Mouse (Mus musculus) midbrain, embryonic 10.5 days (tissue): ENCODE results near the gene Tanc2. TPM values are rescaled to one million over a fixed set of nuclear protein-coding genes. Genes with fewer than 3 reads are reported as not detected.

Experiments
- DNase-seq: peaks from one replicate; pipeline ENCODE4 v3.0.0-alpha.2; 2017; ENCODE audit warnings: low spot score
- H3K27ac ChIP-seq: fragments of 300-500 bp; sonication (generic); replicated peaks from 2 replicates; pipeline ENCODE4 v1.5.1; 2016; ENCODE audit warnings: mild to moderate bottlenecking
- H3K27me3 ChIP-seq: fragments of 300-500 bp; sonication (generic); 2 replicates; pipeline ENCODE4 v1.6.1; 2016; ENCODE audit warnings: low read depth, mild to moderate bottlenecking; ENCODE audit not compliant: poor library complexity, severe bottlenecking
- H3K36me3 ChIP-seq: fragments of 300-500 bp; sonication (generic); 2 replicates; pipeline ENCODE4 v1.6.1; 2016; ENCODE audit warnings: mild to moderate bottlenecking, moderate library complexity
- H3K4me1 ChIP-seq: fragments of 300-500 bp; sonication (generic); 2 replicates; pipeline ENCODE4 v1.6.1; 2016
- H3K4me3 ChIP-seq: fragments of 300-500 bp; sonication (generic); 2 replicates; pipeline ENCODE4 v1.5.1; 2016; ENCODE audit warnings: mild to moderate bottlenecking, moderate library complexity
- H3K9me3 ChIP-seq: fragments of 300-500 bp; sonication (generic); replicated peaks from 2 replicates; pipeline ENCODE4 v1.6.1; 2016; ENCODE audit warnings: mild to moderate bottlenecking
- WGBS: fragments of 180-500 bp; shearing (Covaris S2); methylation state at CpG from one replicate; pipeline ENCODE4 v1.1.7; 2016; 5-methylcytosine and 5-hydroxymethylcytosine counted together
- polyA plus RNA-seq: library from polyadenylated mRNA; unstranded; fragments of >200 nt; fragmentation: Nextera tagmentation; extraction: Ambion mirVana; gene quantifications from 2 replicates; pipeline ENCODE4 v1.2.1, GENCODE M21; 2016

Tanc2 gene
- polyA plus RNA-seq, 1 experiment from 2014 or later: 5.3 TPM

DNA sequence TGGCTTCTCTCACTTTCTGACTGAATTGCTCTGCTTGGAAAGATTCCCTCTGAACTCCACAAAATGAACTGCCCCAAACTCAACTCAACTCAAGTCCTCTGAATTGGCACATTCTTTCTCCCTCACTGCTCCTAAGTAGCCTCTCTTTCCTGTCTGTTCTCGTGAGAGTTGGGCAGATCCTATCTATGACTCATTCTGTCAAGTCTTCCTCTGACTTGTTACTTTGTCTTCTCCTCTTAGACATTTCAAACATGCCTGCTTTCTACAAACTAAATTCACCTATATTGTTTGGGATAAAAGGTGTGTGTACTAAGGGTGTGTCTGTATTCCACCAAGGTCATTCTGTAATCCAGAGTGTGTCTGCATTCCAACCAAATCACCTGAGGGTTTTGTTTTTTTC is 309.4 kb downstream of the Tanc2 start:
- Histone ChIP-seq H3K4me3 (no peak overlapping the region), H3K27me3 (no peaks in the 10 kb centered on the region), H3K36me3 (0 out of 2 replicates have a peak, but pooled peaks cover 5% of the 10 kb centered on the region), H3K4me1 (no peaks in the 10 kb centered on the region), H3K27ac (no peak overlapping the region), H3K9me3 (no peaks in the 10 kb centered on the region)
- no peak for DNase-seq
- WGBS: 63% methylated on average over 1 of the region's 1 CpGs

DNA sequence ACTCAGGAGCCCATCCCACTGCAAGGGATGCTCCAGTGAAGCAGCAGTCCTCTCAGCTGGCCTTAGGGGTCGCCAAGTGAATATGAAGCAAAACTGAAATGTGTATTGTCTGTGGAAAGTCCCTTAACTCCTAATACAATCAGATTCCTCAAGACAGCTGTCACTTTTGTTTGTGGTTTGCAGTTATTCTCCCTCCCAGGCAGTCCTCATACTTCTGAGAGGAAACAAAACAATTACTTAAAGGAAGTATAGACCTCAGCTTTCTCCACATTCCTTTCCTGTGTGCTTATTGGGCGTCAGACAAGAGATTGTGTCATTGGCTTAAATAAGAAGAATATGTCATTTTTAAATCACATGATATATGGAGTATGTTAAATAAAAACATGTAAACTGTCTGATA is 311.7 kb downstream of the Tanc2 start:
- no peaks in the 10 kb centered on the region for H3K4me1 ChIP-seq
- WGBS: 79% methylated on average over 2 of the region's 2 CpGs
- no peak overlapping the region for H3K4me3 ChIP-seq
- H3K27me3 ChIP-seq: no peaks in the 10 kb centered on the region
- 0 out of 2 replicates have a peak, but pooled peaks cover 5% of the 10 kb centered on the region for H3K36me3 ChIP-seq
- H3K9me3 ChIP-seq: no peaks in the 10 kb centered on the region
- no peak for DNase-seq
- H3K27ac ChIP-seq: no peak overlapping the region

DNA sequence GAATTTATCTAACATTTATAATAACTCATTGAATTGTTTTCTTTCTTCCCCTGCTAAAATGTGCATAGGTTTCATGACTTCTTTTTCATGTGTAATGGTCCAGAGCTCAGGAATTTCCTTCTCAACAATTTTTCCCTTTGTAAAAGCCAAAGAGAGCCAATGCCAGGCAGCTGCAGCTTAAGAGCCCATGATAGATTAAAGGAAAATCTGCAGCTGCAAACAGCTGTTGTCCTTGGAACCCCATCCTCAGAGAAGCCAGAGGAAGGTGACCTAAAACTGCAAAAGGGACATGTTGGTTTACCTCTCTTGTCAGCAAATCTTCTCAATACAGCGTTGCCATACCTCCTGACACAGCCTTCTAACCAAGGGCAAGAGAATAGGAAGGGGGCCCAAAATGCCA is 313.2 kb downstream of the Tanc2 start:
- Histone ChIP-seq H3K9me3 (no peaks in the 10 kb centered on the region), H3K4me3 (no peak overlapping the region), H3K27me3 (no peaks in the 10 kb centered on the region), H3K36me3 (0 out of 2 replicates have a peak, but pooled peaks cover 5% of the 10 kb centered on the region), H3K4me1 (no peaks in the 10 kb centered on the region), H3K27ac (no peak overlapping the region)
- 88% methylated on average over 1 of the region's 1 CpGs for WGBS
- no peak for DNase-seq

DNA sequence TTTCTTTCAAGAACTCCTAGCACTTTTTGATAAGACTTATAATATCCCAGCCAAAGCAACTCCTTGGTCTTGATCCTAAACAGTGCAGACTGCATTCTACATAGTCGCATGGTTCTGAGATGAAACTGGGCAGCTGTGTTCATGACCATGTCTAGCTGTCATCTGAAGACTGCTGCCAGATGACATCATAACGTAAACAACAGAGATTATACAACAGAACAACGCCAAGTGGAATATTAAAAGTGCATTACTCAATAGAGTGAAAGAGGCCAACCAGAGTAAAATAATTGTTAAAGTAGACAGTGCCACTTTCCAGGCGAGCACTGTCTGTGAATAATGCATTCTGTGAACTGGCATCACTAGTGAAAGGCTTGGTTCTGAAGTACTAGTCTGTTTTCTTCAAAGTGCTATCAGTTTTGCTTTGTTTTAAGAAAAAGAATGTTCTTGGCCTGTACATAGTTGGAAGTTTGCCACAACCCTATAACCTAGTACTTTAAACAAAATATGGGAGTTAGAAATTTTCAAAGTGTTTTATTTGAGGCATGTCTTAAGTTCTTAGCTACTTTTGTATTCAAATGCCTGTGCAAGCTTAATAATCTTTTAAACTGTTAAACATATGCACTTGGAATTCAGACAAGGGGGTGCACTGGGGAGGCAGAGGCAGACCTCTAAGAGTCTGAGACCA is 315.9 kb downstream of the Tanc2 start:
- DNase-seq: no peak
- Histone ChIP-seq H3K4me1 (no peaks in the 10 kb centered on the region), H3K4me3 (no peak overlapping the region), H3K9me3 (no peaks in the 10 kb centered on the region), H3K27me3 (no peaks in the 10 kb centered on the region), H3K36me3 (no peaks in the 10 kb centered on the region), H3K27ac (no peak overlapping the region)
- WGBS: 86% methylated on average over 4 of the region's 4 CpGs

DNA sequence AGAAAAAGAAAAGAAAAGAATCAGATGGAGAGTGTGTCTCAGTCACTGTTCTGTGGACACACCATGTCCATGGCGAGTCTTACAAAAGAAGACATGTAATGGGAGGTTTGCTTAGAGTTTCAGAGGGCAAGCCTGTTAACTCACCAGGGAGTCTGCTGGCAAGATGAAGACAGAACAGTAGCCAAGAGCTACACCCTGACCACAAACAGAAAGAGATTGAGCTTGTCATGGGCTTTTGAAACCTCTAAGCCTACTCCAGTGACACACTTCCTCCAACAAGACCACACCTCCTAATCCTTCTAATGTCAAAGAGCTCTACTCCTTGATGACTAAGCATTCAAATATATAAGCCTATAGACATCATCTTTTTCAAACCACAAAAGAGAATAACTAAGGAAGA is 317.6 kb downstream of the Tanc2 start:
- no peak for DNase-seq
- H3K4me3 ChIP-seq: no peak overlapping the region
- WGBS: 87% methylated on average over 1 of the region's 1 CpGs

DNA sequence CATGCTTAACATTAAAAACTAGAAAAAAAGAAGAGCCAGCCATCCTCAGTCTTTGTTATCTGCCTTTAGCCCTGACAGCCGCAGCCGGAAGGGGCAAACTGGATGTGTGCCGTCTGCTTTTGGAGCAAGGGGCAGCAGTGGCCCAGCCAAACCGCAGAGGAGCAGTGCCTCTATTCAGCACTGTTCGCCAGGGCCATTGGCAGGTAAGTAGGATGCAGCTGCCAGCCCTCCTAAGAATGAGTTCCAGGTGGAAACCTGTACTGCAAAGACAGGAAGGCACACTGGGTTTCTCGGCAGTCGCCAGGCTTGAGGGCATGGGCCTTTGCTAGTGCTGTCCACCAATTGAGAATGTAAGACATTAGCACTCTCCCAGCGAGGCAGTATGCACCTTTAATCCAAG is 319.1 kb downstream of the Tanc2 start:
- Histone ChIP-seq H3K36me3 (no peaks in the 10 kb centered on the region), H3K4me3 (no peak overlapping the region), H3K27ac (no peak overlapping the region), H3K9me3 (no peaks in the 10 kb centered on the region), H3K27me3 (no peaks in the 10 kb centered on the region), H3K4me1 (no peaks in the 10 kb centered on the region)
- 89% methylated on average over 8 of the region's 8 CpGs for WGBS
- DNase-seq: no peak

More for the DNA sequence above, 317.6 kb downstream of the Tanc2 start:
- no peaks in the 10 kb centered on the region for H3K9me3 ChIP-seq
- no peaks in the 10 kb centered on the region for H3K36me3 ChIP-seq
- H3K4me1 ChIP-seq: no peaks in the 10 kb centered on the region
- H3K27me3 ChIP-seq: no peaks in the 10 kb centered on the region
- no peak overlapping the region for H3K27ac ChIP-seq

DNA sequence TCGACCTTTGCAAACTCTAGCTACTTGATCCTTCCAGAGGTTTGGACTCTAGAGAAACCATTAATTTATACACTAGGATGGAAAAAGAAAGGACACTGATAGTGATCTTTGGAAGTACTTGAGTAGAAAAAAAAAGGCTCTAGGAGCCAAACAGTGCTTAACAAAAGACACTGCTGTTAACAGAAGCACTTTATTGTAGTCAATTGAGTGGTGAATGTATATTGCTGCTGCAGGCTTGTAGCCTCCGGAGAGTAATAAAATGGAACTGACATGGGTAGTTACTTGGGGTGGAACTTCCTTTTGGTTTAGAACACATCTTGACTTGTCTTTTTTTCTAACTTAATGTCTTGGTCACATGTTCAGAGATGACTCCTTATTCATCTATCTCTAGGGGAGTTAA is 319.8 kb downstream of the Tanc2 start:
- no peaks in the 10 kb centered on the region for H3K9me3 ChIP-seq
- H3K36me3 ChIP-seq: no peaks in the 10 kb centered on the region
- no peaks in the 10 kb centered on the region for H3K4me1 ChIP-seq
- no peak overlapping the region for H3K27ac ChIP-seq
- H3K4me3 ChIP-seq: no peak overlapping the region
- no peaks in the 10 kb centered on the region for H3K27me3 ChIP-seq
- 85% methylated on average over 2 of the region's 2 CpGs for WGBS
- no peak for DNase-seq

DNA sequence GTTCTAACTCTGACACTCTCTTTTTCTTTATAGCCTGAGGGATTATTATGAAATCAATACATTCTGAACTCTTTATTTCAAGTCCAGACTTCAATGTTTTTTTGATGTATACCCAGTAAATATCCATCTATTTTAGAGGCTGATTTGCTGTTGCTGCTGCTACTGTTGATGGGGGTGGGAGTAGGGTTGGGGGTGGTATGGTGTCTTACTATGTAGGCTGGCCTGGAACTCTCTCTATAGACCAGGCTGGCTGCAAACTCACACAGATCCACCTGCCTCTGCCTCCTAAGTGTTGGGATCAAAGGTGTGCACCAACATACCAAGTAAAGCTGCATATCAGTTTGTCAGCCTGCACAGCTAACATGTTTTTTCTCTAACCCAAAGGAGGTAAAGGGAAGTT is 321.4 kb downstream of the Tanc2 start:
- H3K4me3 ChIP-seq: no peak overlapping the region
- no peaks in the 10 kb centered on the region for H3K36me3 ChIP-seq
- H3K4me1 ChIP-seq: no peaks in the 10 kb centered on the region
- H3K27me3 ChIP-seq: no peaks in the 10 kb centered on the region
- no peaks in the 10 kb centered on the region for H3K9me3 ChIP-seq
- no peak for DNase-seq
- no peak overlapping the region for H3K27ac ChIP-seq

DNA sequence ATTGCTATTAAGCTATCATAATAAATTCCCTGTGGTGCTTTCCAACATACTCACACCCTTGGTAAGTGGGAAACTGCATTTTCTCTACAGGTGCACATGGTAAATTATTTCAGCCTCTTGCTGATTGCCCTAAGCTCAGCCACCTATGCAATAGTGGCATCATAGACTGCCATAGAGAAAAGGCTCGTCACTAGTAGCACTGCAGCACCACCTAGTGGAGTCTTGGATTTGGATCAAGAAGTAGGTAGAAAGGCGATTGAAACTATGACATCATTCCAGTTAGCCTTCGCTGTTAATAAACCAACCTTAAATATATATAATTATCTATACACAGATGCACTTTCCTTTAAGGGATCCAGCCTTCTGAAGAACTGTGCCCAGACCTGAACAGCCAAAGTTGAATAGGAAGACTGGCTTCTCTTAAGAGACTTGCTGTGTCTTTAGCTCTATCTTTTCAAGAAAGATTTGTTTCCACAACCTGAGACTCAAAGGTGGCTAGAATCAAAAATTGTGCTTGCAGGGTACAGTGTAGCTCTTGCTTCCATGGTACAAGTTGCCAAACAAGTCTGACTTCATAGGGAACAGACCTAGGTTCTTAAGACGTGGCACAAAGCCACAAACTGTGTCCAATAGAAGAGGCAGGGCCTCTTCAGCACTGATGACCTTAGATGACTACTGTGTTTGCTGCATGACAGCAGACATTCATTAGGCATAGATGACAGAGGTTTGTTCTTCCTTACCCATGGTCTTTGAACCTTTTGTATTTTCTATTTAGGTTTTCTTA is 322.0 kb downstream of the Tanc2 start:
- WGBS: 41% methylated on average over 4 of the region's 4 CpGs

DNA sequence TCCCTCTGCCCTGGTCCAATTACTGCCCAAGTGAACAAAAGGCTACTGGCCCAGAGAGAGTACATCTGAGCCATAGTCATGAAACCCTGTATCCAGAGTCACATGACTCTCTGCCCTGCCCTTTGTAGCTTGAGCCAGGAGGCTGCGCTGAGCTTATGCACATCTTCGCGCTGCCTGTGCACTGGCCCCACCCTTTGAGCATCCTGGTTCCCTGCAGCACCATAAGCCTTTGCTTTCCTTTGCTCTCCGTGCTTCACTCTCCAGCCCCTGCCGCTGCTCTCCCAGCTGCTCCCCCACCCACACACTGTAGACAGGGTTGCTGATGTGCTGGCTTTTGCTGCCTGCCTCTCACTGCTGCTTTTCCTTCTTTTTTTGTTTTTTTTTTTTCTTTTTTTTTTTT is 323.8 kb downstream of the Tanc2 start:
- H3K27ac ChIP-seq: no peak overlapping the region
- 57% methylated on average over 5 of the region's 5 CpGs for WGBS
- no peaks in the 10 kb centered on the region for H3K36me3 ChIP-seq
- H3K27me3 ChIP-seq: no peaks in the 10 kb centered on the region
- no peaks in the 10 kb centered on the region for H3K9me3 ChIP-seq
- no peak overlapping the region for H3K4me3 ChIP-seq
- no peak for DNase-seq
- no peaks in the 10 kb centered on the region for H3K4me1 ChIP-seq

More for the DNA sequence above, 322.0 kb downstream of the Tanc2 start:
- no peaks in the 10 kb centered on the region for H3K4me1 ChIP-seq
- H3K4me3 ChIP-seq: no peak overlapping the region
- peak; percentile 56 for DNase-seq
- no peaks in the 10 kb centered on the region for H3K36me3 ChIP-seq
- no peak overlapping the region for H3K27ac ChIP-seq
- H3K27me3 ChIP-seq: no peaks in the 10 kb centered on the region
- no peaks in the 10 kb centered on the region for H3K9me3 ChIP-seq

DNA sequence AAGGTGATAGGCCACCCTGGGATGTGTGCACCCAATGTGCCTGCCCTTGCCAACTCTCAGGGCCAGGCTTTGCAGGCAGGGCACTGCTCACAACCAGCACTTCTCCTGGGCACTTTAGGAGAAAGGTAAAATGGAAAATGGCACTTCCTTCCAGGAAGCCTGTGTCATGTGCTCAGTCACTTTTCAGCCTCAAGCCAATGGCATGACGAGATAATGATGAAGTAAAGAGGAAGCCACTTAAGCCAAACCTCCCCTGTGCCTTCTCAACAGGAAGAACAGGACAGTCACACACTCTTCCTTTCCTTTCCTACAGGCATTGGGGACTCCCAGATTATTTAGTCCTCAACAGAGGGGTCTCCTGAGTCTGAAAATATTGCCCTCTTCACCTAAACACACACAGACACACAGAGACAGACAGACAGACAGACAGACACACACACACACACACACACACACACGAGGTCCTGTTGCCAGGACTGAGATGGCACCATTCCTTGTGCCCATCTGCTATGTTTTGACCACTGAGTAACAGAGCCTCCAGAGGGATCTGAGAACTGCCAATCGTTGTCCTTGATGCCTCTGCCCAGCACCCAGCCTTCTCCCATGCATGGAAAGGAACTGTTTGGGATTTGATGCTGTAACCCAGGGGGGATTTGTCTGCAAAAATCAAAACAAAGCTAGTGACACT is 330.5 kb downstream of the Tanc2 start:
- Histone ChIP-seq H3K27me3 (no peaks in the 10 kb centered on the region), H3K36me3 (peaks cover 36% of the 10 kb centered on the region), H3K4me3 (no peak overlapping the region), H3K4me1 (no peaks in the 10 kb centered on the region), H3K27ac (no peak overlapping the region), H3K9me3 (no peaks in the 10 kb centered on the region)
- no peak for DNase-seq
- WGBS: 84% methylated on average over 3 of the region's 3 CpGs

DNA sequence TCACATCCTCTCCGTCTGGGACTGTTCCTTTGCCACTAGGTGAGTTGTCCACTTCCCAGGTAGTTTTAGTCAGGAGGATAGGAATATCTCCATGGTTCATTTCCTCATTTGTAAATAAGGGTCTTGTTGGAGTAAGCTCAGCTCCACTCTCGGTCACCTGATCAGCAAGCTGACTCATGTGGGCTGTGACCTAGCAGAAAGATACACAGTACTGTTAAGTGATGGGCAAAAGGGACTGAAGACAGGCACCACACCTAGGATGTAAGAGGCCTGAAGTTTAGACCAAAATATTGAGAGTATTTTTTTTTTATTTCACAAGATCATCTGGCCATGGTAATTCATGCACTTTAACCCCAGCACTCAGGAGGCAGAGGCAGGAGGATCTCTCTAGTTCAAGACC is 331.1 kb downstream of the Tanc2 start:
- no peaks in the 10 kb centered on the region for H3K4me1 ChIP-seq
- peaks cover 36% of the 10 kb centered on the region for H3K36me3 ChIP-seq
- H3K4me3 ChIP-seq: no peak overlapping the region
- H3K27me3 ChIP-seq: no peaks in the 10 kb centered on the region
- H3K9me3 ChIP-seq: no peaks in the 10 kb centered on the region
- no peak for DNase-seq
- no peak overlapping the region for H3K27ac ChIP-seq
- WGBS: 93% methylated on average over 2 of the region's 2 CpGs

DNA sequence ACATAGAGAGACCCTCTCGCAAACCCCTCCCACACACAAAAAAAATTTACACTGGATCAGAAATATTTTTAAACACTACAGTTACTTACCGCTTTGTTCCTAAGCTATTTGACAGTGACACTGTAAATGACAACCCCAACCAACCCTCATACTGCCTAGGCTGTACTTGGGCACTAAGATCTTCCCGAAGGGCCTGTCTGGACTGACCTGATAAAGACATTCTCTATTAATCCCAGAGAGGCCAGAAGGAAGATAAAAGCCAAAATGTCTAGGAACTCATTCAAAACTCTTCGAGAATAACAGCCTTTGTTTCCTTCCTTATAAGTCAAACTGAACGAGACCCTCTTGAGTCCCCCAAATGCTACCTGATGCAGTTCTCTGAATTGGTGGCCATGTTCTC is 331.5 kb downstream of the Tanc2 start:
- WGBS: 93% methylated on average over 5 of the region's 5 CpGs
- Histone ChIP-seq H3K4me3 (no peak overlapping the region), H3K27ac (no peak overlapping the region), H3K9me3 (no peaks in the 10 kb centered on the region), H3K4me1 (no peaks in the 10 kb centered on the region), H3K27me3 (no peaks in the 10 kb centered on the region), H3K36me3 (peaks cover 36% of the 10 kb centered on the region)
- DNase-seq: no peak
